Mouse (Mus musculus): ENCODE data around the gene Arhgef1.

DNA sequence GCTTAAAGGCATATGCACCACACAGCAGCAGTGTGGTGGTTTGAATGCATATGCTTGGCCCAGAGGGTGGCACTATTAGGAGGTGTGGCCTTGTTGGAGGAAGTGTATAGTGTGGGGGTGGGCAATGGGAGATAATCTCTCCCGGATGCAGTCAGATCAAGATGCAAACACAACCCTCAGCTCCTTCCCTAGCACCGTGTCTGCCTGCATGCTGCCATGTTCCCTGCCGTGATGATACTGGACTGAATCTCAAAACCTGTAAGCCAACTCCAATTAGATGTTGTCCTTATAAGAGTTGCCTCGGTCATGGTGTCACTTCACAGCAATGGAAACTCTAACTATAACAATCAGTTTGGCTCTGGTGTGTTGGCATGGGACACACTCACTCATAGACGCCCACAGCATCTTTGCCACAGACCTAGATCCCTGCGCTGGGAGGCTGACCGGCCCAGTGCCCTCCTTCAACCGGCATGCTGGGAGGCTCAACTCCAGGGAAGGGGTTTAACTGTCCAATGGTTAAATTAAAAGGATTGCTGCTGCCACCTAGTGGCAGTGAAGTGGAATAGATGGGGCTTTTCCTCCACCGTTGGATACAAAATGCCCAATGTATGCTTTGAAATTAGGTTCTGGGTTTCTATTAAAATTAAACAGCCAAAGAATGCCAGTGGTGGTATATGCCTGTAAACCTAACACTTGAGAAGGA is 72.3 kb downstream of the Arhgef1 start:
- no peak for TF ChIP-seq POLR2A (IDR thresholded peaks at IDR 0.05; ENCODE audit: insufficient read length, low read depth)
- no peak for TF ChIP-seq TCF12 (IDR thresholded peaks at IDR 0.05; ENCODE audit: insufficient read depth, poor library complexity, severe bottlenecking)
- no peak for TF ChIP-seq E2F4 (IDR thresholded peaks at IDR 0.05; ENCODE audit: insufficient read depth)
- no peak for TF ChIP-seq USF1 (IDR thresholded peaks at IDR 0.05; ENCODE audit: low read depth)
- TF ChIP-seq MYOD1 (IDR thresholded peaks at IDR 0.05; ENCODE audit: control insufficient read depth in 1 of 3, insufficient read length in 2 of 3, low read depth in 2 of 3), result no peak
- no peak for TF ChIP-seq TCF3 (IDR thresholded peaks at IDR 0.05; ENCODE audit: insufficient read length, low read depth)
- TF ChIP-seq REST (IDR thresholded peaks at IDR 0.05; ENCODE audit: insufficient read depth, insufficient read length), result no peak
